Mouse (Mus musculus) layer of hippocampus, adult 9-11 months (tissue): ENCODE results near the gene Adora2a.
"Not testable (repeated sequence)": the region's sequence is repeated elsewhere in the genome, so short reads cannot be mapped to it uniquely, and the experiment has no call there.

Experiments used
- DNase-seq: peaks from one replicate; pipeline ENCODE4 v3.0.0; 2022

The Adora2a gene

GRCm38 (mm10) chr10:75314190-75314980 lies 2.3 kb upstream of the Adora2a start:
- DNase-seq: no peak

GRCm38 (mm10) chr10:75315756-75316155 lies 921 bp upstream of the Adora2a start:
- no peak for DNase-seq

- DNase-seq: no peak
Observed at GRCm38 (mm10) chr10:75316472-75316871, 205 bp upstream of the Adora2a start.

- DNase-seq: no peak
Observed at GRCm38 (mm10) chr10:75316908-75317761, 458 bp downstream of the Adora2a start.

- DNase-seq: no peak
Observed at GRCm38 (mm10) chr10:75318206-75318605, 1.5 kb downstream of the Adora2a start.

- DNase-seq: no peak
Observed at GRCm38 (mm10) chr10:75320321-75320720, 3.6 kb downstream of the Adora2a start.

- no peak for DNase-seq
Observed at GRCm38 (mm10) chr10:75322966-75323365, 6.3 kb downstream of the Adora2a start.

- DNase-seq: no peak
Observed at GRCm38 (mm10) chr10:75323986-75324385, 7.3 kb downstream of the Adora2a start.

GRCm38 (mm10) chr10:75324391-75324790 lies 7.7 kb downstream of the Adora2a start:
- no peak for DNase-seq

GRCm38 (mm10) chr10:75325821-75326220 lies 9.1 kb downstream of the Adora2a start:
- no peak for DNase-seq

- DNase-seq: no peak
Observed at GRCm38 (mm10) chr10:75326553-75326952, 9.9 kb downstream of the Adora2a start.

GRCm38 (mm10) chr10:75327081-75327480 lies 10.4 kb downstream of the Adora2a start:
- no peak for DNase-seq

- no peak for DNase-seq
Observed at GRCm38 (mm10) chr10:75328201-75328704, 11.6 kb downstream of the Adora2a start.

GRCm38 (mm10) chr10:75332268-75332667 lies 15.6 kb downstream of the Adora2a start:
- no peak for DNase-seq

GRCm38 (mm10) chr10:75333176-75333776 lies 16.6 kb downstream of the Adora2a start:
- DNase-seq: no peak

GRCm38 (mm10) chr10:75334175-75334574 lies 17.5 kb downstream of the Adora2a start:
- DNase-seq: no peak

- no peak for DNase-seq
Observed at GRCm38 (mm10) chr10:75335075-75335474, 18.4 kb downstream of the Adora2a start.

GRCm38 (mm10) chr10:75337231-75337630 lies 20.6 kb downstream of the Adora2a start:
- no peak for DNase-seq

GRCm38 (mm10) chr10:75338852-75339251 lies 22.2 kb downstream of the Adora2a start:
- DNase-seq: no peak

GRCm38 (mm10) chr10:75339377-75339776 lies 22.7 kb downstream of the Adora2a start:
- DNase-seq: no peak

GRCm38 (mm10) chr10:75341936-75342335 lies 25.3 kb downstream of the Adora2a start:
- DNase-seq: no peak

GRCm38 (mm10) chr10:75344563-75344962 lies 27.9 kb downstream of the Adora2a start:
- DNase-seq: not testable (repeated sequence)

- DNase-seq: no peak
Observed at GRCm38 (mm10) chr10:75345265-75345664, 28.6 kb downstream of the Adora2a start.
